Mouse (Mus musculus) macrophage (primary cell): ENCODE data around the gene Cldn15. TPM values are rescaled to one million over a fixed set of nuclear protein-coding genes. Genes with fewer than 3 reads are reported as not detected.
A peak's percentile ranks its signal among the peaks of the same experiment; 100 is the strongest.

Experiments
- H3K27ac ChIP-seq: fragments of 350-480 bp; formaldehyde crosslinking; 2 replicates; pipeline ENCODE4 v1.9.0; 2021
- H3K36me3 ChIP-seq: fragments of 350-480 bp; formaldehyde crosslinking; 2 replicates; pipeline ENCODE4 v1.9.0; 2021; ENCODE audit errors: inconsistent target
- H3K4me3 ChIP-seq: fragments of 350-480 bp; formaldehyde crosslinking; 2 replicates; pipeline ENCODE4 v1.9.0; 2021; ENCODE audit errors: inconsistent target
- H3K79me2 ChIP-seq: fragments of 350-480 bp; formaldehyde crosslinking; 2 replicates; pipeline ENCODE4 v1.9.0; 2021; ENCODE audit errors: inconsistent target
- WGBS: methylation state at CpG from one replicate; pipeline ENCODE4 v1.1.7; 2026; ENCODE audit warnings: inconsistent platforms; ENCODE audit not compliant: missing documents; 5-methylcytosine and 5-hydroxymethylcytosine counted together
- polyA plus RNA-seq: library from polyadenylated mRNA; stranded (reverse); fragments of 250-400 nt; gene quantifications from 3 replicates; pipeline ENCODE4 v1.2.4, GENCODE M21; 2018; ENCODE audit warnings: inconsistent platforms
- total RNA-seq, 78 experiments: library from RNA; depleted of rRNA; stranded (reverse); fragments of 250-400 nt; gene quantifications; 1 replicate in 9 of 78; 2 replicates in 24 of 78; 3 replicates in 43 of 78; 4 replicates in 2 of 78; pipeline ENCODE4 v1.2.4; 2018; ENCODE audit warnings: inconsistent platforms in 56 of 78

Cldn15 gene
- total RNA-seq (2018; cell fraction: chromatin; rRNA removed) = under 1 TPM in 6 of 26 experiments, not detected in 20; 0.36 to 0.71 (median 0.45) TPM
- total RNA-seq (2018; cell fraction: cytosol; rRNA removed) = under 1 TPM in 4 of 26 experiments, not detected in 22; 0.10 to 0.43 (median 0.19) TPM
- under 1 TPM in 7 of 26 experiments, not detected in 19; 0.23 to 0.92 (median 0.34) TPM for total RNA-seq (2018; cell fraction: nucleus; rRNA removed)
- polyA plus RNA-seq = not detected in 3 replicates

DNA sequence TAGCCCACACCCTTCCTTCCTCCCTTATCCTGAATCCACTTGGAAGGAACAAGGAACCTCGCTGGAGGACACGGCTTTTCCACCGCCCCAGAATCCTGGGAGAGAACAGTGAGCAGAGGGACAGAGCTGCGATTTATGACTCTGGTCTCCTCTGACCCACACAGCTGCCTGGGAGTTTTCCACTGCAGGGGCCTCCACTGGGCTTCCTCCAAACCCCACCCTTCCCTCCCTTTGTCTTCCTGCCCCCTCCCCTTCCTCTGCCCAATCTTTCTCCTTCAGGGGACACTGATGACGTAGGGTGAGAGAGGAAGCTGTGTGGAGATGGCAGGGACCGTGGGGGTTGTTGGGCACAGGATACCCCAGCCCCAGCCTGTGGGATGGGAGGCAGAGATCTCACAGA lies at the start of gene Cldn15:
Gene Cldn15 (plus strand): TSS at position 286 of the 400 bp plus-strand sequence.
- H3K36me3 ChIP-seq = peaks cover 34% of the 10 kb centered on the region; the same call in 1 of the 2 replicates
- no peak within 1 kb of the TSS for H3K27ac ChIP-seq
- peaks cover 9% of the 10 kb centered on the region; the same call in 1 of the 2 replicates for H3K79me2 ChIP-seq
- 70% methylated on average over 4 of the region's 6 CpGs for WGBS
- no peak within 1 kb of the TSS for H3K4me3 ChIP-seq

GRCm38 (mm10) chr5:136917613-136918242 lies 48.7 kb upstream of the Cldn15 start:
- no peak overlapping the region for H3K27ac ChIP-seq
- WGBS = 98% methylated on average over 8 of the region's 8 CpGs
- H3K4me3 ChIP-seq = no peak overlapping the region

DNA sequence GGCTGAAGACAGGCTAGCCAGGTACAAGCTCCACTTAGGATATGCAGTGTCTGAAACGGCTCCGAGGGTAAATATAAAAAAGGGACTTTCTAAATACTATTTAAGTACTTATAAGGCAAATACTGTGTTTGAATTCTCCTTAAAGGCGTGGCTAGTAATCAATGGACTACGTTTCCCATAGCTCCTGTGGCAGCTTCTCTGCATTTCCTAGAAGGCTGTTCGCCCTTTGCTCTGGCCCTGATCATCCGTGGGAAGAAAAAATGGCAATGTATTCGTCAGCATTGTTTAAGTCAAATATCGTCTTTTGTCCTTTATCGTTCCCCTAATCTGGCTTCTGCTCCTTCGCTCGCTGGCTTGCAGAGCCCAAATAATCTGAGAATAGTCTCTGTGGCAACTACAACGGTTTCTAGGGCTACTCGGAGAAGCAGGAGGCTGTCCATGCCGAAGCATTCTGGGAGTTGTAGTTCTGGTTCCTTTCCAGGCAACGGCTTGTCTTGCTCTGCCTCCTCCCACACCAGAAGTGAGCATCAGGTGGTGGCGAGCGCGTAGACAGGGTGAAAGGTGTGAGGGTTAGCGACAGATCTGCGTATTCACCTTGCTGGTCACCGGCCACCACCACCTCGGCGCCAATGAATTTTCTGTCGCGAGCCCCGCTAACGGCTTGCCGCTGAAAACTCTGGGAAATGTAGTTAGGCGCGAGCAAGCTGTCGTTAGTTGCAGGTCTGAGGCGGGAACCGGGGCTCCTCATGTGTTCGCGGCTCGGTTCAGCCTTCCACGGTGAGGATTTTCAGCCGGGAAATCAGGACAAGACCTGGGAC lies 47.6 kb upstream of the Cldn15 start:
- H3K36me3 ChIP-seq = no peaks in the 10 kb centered on the region; the same call in 1 of the 2 replicates
- H3K79me2 ChIP-seq = no peaks in the 10 kb centered on the region
- peak overlapping the region; percentile 66 for H3K4me3 ChIP-seq
- peak overlapping the region; percentile 25 for H3K27ac ChIP-seq
- 1% methylated on average over 36 of the region's 38 CpGs for WGBS

More at GRCm38 (mm10) chr5:136917613-136918242, 48.7 kb upstream of the Cldn15 start:
- peaks cover 10% of the 10 kb centered on the region for H3K36me3 ChIP-seq
- H3K79me2 ChIP-seq = no peaks in the 10 kb centered on the region

DNA sequence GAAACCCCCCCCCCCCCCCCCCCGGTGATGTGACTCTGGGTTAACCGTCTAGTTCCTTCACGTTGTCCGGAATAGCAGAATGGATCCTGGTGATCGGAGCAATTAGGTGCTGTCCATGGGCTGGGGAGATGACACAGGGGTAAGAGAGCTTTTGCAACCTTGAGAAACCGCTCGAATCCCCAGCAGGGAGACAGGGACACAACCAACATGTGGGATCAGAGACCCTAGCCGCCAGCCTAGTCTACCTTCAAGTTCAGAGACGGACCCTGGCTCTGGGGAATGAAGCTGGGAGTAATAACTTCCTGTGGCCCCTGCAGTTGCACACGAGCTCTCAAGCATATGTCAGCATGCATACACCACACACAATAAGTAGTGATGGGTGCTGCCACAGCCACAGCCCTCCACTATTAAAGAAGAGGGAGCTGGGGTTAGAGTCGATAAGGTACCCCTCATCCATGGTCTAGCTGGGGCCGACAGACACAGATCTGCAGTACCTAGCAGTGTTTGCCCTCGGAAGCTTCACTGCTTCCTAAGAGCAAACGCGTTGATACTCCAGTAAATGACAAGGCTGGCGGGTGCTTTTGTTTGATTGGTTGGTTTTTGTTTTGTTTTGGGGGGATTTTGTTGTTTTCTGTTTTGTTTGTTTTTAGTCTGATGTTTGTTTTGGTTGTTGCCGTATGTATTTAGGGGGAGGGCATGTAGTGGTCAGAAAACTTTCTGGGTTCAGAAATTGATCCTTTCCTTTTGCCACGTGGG lies 46.7 kb upstream of the Cldn15 start:
- no peaks in the 10 kb centered on the region for H3K36me3 ChIP-seq
- WGBS = 22% methylated on average over 17 of the region's 18 CpGs
- peak overlapping the region; percentile 66 for H3K4me3 ChIP-seq
- H3K79me2 ChIP-seq = no peaks in the 10 kb centered on the region
- no peak overlapping the region for H3K27ac ChIP-seq

- Histone ChIP-seq H3K27ac (no peak overlapping the region), H3K36me3 (no peaks in the 10 kb centered on the region), H3K4me3 (no peak overlapping the region), H3K79me2 (no peaks in the 10 kb centered on the region)
- 97% methylated on average over 9 of the region's 9 CpGs for WGBS
Measured at GRCm38 (mm10) chr5:136922830-136923229, 43.6 kb upstream of the Cldn15 start.

DNA sequence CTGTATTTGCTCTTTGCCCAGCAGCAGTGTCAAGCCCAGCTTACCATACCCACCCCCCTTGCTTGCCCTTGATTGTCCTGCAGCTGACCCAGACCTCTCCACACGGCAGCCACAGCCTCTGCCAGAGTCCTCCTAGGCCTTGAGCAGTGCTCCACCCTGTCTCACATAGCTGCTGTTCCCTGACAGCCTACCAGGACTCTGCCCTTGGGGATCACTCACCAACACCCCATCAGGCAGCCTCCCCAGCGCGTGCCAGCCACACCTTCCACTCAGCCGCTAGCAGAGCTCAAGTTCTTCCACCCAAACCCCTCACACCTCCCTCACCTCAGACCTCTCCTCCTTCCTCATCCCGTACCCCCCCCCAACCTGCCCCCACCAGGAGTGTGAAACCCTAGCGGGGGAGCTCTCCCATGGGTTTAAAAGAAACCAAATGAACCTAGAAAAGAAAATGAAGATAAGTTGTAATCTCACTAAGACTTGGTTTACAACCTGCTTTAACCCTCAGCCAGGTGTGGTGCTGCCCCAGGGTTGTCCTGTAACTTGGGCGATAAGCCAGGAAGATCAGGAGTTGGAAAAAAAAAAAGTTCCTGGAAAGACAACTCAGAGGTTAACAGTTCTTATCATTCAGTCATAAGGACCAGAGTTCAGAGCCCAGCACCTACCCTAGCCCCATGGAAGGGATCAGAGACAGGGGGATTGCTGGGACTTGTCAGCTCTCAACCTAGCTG lies 42.5 kb upstream of the Cldn15 start:
- H3K36me3 ChIP-seq = no peaks in the 10 kb centered on the region
- no peak overlapping the region for H3K4me3 ChIP-seq
- no peaks in the 10 kb centered on the region for H3K79me2 ChIP-seq
- H3K27ac ChIP-seq = no peak overlapping the region
- WGBS = 94% methylated on average over 6 of the region's 7 CpGs

- H3K4me3 ChIP-seq = no peak overlapping the region
- 23% methylated on average over 4 of the region's 4 CpGs for WGBS
- H3K36me3 ChIP-seq = no peaks in the 10 kb centered on the region
- no peak overlapping the region for H3K27ac ChIP-seq
- H3K79me2 ChIP-seq = no peaks in the 10 kb centered on the region
Measured at GRCm38 (mm10) chr5:136929073-136929472, 37.3 kb upstream of the Cldn15 start.

- WGBS = 90% methylated on average over 14 of the region's 14 CpGs
- H3K4me3 ChIP-seq = no peak overlapping the region
- no peaks in the 10 kb centered on the region for H3K79me2 ChIP-seq
- H3K27ac ChIP-seq = no peak overlapping the region
- no peaks in the 10 kb centered on the region for H3K36me3 ChIP-seq
Measured at GRCm38 (mm10) chr5:136931896-136932295, 34.5 kb upstream of the Cldn15 start.

DNA sequence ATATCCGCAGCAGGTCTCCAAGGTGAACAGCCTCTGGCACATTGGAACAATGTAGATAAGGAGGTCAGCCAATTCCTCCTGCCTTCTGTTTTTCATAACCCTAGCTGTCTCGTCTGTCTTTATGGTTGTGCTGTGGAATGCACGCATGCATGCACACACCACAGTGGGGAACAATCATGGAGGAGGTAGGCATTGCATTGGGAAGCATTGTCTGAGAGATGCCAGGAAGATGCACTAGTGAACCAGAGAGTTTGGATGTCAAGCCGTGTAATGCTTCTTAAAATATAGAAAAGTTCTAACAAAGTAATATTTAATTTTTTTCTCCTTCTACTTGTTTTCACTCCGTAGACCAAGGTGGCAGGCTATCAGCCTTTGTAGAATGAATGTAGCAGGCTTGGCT lies 33.5 kb upstream of the Cldn15 start:
- WGBS = 89% methylated on average over 5 of the region's 5 CpGs
- no peaks in the 10 kb centered on the region for H3K79me2 ChIP-seq
- H3K4me3 ChIP-seq = no peak overlapping the region
- H3K27ac ChIP-seq = no peak overlapping the region
- H3K36me3 ChIP-seq = no peaks in the 10 kb centered on the region

DNA sequence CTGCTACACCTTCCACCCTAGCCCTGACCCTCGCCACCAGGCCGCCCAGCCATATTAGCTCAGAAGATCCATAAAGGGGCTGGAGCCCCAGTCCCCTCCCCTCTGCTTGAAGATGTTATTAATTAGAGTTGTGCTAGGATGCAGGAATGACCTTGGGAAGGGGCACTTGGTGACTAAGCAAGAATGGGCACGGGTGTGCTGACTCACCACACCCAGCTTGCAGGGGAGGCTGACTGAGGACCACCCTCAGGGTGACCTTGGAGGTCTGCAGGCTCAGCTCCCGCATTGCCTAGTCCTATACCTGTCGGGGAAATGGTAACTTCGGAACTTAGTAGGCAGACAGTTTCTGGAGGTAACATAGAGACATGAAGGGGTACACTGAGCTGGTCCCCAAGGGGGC lies 32.5 kb upstream of the Cldn15 start:
- Histone ChIP-seq H3K27ac (no peak overlapping the region), H3K36me3 (no peaks in the 10 kb centered on the region), H3K4me3 (no peak overlapping the region), H3K79me2 (no peaks in the 10 kb centered on the region)
- 95% methylated on average over 6 of the region's 6 CpGs for WGBS

GRCm38 (mm10) chr5:136935905-136936695 lies 30.3 kb upstream of the Cldn15 start:
- H3K4me3 ChIP-seq = no peak overlapping the region
- H3K36me3 ChIP-seq = no peaks in the 10 kb centered on the region
- WGBS = 54% methylated on average over 6 of the region's 7 CpGs
- H3K79me2 ChIP-seq = no peaks in the 10 kb centered on the region
- no peak overlapping the region for H3K27ac ChIP-seq

GRCm38 (mm10) chr5:136936750-136937149 lies 29.7 kb upstream of the Cldn15 start:
- H3K27ac ChIP-seq = no peak overlapping the region
- H3K36me3 ChIP-seq = no peaks in the 10 kb centered on the region
- H3K79me2 ChIP-seq = no peaks in the 10 kb centered on the region
- 90% methylated on average over 5 of the region's 6 CpGs for WGBS
- no peak overlapping the region for H3K4me3 ChIP-seq

DNA sequence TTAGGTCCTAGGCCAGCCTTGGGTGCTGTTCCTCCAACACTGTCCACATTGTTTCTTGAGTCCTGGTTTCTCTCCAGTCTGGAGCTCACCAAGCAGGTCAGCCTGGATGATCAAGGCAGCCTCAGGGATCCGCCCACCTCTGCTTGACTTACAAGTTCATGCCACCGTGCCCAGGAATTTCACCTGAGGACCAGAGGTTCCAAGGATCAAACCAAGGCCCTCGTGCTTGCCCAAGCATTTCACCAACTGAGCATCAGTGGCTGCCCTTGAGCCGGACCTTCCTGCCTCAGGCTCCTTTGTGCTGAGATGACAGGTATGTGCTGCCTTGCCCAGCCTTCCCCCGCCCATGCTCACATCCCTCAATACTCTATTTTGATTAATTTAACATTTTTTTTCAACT lies 28.8 kb upstream of the Cldn15 start:
- WGBS = 95% methylated on average over 5 of the region's 5 CpGs
- H3K79me2 ChIP-seq = no peaks in the 10 kb centered on the region
- H3K36me3 ChIP-seq = no peaks in the 10 kb centered on the region
- H3K27ac ChIP-seq = no peak overlapping the region
- no peak overlapping the region for H3K4me3 ChIP-seq
